Mouse (Mus musculus) gastrocnemius, postnatal 25 days (tissue): Measurements from ENCODE around the gene Sectm1b. TPM values are rescaled to one million over a fixed set of nuclear protein-coding genes. Genes with fewer than 3 reads are reported as not detected.
"Not testable (repeated sequence)": the region's sequence is repeated elsewhere in the genome, so short reads cannot be mapped to it uniquely, and the experiment has no call there.

Experiments used
- DNase-seq: peaks from one replicate; pipeline ENCODE4 v3.0.0; 2022
- long read RNA-seq, 2 experiments: library from polyadenylated mRNA; stranded (forward); transcript quantifications; one replicate each; pipeline ENCODE4 v2.0.0; 2021
- total RNA-seq, 2 experiments: library from RNA; stranded (reverse); gene quantifications; 1 replicate in 1 of 2; 2 replicates in 1 of 2; pipeline ENCODE4 v1.2.3; 2021

The Sectm1b gene
- not detected for total RNA-seq
- long read RNA-seq, experiment 1, result 0 reads
- long read RNA-seq, experiment 2, result 0 reads

DNA sequence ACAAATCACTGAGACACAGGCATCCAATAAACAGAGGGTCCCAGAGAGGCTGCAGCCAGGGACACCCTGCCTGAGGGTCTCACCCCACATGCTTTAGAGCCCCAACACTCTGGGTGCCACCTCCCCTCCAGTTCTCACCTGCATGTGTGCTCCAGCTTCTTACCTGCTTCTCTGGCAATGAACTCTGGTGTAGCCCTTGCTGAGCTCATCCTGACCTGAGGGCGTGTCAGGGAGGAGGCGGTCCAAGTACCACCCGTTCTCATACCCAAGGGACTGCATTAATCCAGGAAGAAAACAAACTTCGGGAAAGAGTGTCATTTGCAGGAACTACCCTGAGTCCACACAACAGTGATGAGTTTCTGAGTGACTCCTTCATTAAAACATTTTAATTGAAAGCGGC is at the start of gene Sectm1b:
TSS of gene Sectm1b (minus strand) at position 191 of the 400 bp plus-strand sequence.
- DNase-seq, result no peak

DNA sequence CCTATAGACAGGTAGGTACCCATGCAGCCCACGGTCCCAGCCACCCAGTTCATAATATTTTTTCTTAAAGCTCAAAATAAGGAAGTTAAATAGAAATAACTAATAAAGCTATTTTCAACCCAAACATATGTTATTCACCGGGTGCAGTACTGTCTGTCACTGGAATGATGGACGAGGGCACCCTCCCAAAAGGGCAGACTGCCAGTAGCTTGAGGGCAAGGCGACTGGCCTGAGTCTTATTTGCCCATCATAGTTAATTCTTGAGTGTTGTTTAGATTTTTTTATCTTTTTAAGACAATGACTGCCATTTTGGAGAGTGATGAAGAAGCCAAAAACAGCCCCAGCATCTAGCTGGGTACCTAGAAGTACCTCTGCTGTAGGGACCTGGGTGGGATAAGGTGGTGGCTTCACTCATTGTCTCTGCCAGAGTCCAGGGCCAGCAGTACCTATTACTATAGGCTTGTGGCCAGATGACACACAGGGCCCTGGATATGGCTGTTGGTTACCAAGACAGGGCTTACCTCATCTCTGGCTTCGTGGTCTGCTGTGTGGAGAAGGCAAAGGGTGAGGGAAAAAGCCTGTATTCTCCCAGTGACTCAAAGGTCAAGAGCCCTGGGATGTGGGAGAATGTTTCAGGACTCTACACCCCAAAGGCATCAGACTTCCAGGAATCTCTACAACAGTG is 48.9 kb upstream of the Sectm1b start:
- DNase-seq, result no peak

DNA sequence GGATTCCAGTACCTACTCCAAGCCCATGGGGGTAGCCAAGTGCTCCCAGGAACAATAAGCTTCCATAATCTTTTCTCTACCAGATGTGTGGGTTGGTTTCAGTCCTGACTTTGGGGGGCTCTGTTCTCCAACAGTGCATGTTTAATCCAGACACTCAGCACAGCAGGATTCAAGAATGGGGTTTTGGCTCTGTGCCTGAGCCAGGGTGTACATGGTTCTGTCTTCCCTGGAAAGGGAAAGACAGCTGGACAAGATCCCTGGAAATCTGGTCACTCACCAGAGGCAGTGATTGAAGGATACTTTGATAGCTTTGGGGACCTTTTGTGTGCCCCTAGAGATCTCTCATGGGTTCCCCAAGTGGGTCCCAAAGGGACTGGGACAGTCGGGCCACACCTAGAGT is 48.2 kb upstream of the Sectm1b start:
- no peak for DNase-seq

DNA sequence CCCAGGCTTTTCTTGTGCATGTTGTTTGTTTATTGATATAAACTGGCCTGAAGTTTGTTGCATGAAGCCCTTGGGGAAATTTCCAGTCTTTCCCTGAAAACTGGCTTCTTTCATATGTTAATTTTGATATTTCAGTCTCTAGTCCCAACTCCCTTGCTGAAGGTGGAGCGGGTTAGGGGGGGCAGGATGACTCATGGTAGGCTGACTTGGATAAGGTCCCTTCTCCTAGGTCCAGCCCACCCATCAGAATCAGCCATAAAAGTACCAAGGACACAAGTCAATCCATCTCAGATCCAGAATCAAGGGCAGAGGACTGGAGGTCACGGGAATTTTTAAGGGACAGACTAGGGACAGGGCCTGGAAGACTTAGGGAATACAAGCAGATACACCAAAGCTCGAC is 47.7 kb upstream of the Sectm1b start:
- DNase-seq, result no peak

DNA sequence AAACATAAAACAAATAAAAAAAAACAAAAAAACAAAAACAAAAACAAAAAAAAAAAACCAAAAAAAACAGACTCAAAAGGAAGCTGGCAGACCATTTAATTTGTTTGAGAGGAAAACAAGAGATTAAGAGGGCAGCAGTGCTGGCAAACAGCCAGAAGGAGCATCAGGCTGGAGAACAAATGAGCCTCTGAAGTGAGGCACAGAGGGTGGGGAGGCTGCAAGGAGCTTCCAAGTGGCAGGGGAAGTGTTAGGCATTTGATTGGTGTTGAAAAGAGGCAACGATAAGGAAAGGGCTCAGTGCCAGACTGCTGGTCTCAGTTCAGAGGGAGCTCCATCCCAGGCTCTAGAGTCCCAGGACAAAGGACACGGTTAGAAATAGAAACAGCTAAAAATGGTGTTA is 46.6 kb upstream of the Sectm1b start:
- no peak for DNase-seq

DNA sequence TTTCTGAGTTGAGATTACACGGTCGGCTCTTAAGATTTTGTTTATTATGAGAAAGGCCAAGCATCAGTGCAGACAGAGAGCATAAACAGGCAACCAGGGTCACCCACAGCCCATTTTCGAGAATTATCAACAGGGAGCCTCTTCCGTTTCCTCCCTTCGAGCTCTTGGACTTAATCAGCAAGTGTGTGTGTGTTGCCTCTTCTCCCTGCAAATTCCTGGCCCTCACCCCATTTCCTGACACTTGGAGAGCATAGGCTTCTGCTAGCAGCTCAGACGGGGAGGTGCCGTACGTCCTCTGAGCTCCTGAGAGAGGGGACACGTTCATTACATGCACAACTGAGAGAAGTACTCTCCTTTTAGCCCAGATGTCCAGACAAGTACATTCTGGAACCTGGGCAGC is 44.7 kb upstream of the Sectm1b start:
- no peak for DNase-seq

DNA sequence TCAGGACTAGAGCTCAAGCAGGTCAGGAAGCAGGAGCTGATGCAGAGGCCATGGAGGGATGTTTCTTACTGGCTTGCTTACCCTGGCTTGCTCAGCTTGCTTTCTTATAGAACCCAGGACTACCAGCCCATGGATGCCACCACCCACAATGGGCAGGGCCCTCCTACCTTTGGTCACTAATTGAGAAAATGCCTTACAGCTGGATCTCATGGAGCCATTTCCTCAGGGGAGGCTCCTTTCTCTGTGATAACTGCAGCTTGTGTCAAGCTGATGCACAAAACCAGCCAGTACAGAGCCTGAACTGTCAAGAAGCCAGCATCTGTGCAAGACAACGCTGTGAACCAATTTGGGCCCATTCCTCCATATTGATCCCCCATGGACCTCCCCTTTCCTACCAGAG is 43.9 kb upstream of the Sectm1b start:
- not testable (repeated sequence) for DNase-seq

DNA sequence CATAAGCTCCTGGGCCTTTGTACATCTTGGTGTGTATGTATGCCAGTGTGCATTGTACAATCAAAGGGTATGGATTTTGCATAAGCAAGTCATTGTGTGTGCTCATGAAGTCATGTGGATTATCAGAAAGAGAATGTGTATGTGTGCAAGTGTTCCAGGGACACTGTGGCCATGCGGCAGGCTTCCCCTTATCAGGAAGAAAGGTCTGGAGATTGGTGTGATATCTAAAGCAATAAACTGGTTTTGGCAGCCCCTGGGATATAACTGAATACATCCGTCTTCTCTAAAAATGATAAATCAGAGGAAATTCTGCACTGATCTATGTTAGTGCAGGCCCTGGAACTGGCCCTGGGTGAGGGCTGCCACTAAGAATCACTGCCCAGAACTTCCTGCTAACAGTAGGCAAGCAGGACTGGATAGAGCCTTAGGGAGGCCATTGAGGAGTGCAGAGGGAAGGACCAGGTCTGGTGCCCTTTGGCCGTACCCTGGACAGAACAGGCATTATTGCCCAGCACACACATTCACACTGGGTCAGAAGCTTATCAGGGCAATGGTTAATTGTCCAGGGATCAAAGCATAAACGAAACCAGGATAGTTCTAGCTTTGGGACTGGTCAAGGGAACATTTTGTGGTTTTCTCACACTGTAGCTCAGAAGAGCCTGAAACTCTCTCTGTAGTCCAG is 37.9 kb upstream of the Sectm1b start:
- no peak for DNase-seq

DNA sequence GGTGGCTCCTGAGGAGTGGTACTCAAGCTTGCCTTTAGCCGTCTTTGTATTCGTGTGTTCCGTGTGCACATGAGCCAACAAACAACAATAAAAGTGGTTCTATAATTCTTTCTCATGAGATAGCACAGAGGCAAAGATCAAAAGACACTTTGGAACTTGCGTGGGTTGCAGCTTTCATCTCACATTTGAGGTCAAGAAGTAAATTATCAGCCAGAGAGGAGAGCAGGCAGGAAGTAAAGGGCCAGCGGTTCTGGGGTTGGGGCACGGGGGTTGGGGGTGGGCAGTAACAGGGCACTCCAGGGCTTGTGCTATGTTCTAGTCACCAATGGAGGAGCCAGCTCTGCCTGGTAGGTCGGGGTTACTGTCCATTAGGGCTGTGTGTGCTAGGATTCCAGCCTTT is 37.3 kb upstream of the Sectm1b start:
- DNase-seq, result no peak

DNA sequence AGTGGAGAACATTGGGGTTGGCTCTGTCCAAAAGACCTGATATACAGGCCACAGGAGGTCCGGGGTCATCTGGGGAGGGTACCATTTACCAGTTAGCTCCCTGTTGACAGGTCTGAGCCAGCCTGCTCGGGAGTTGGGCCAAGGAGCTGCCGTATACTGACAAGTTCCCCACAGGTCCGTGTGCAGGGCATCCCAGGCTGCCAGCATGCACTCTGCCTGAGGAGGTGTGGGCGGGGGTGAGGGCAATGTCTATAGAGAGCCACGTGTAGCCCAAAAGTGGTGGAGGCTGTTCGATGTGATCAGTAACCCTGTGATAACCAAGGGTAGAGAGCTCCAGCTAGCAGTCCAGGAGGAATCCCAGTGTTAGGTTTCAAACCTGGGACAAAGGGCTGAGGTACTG is 36.4 kb upstream of the Sectm1b start:
- no peak for DNase-seq

DNA sequence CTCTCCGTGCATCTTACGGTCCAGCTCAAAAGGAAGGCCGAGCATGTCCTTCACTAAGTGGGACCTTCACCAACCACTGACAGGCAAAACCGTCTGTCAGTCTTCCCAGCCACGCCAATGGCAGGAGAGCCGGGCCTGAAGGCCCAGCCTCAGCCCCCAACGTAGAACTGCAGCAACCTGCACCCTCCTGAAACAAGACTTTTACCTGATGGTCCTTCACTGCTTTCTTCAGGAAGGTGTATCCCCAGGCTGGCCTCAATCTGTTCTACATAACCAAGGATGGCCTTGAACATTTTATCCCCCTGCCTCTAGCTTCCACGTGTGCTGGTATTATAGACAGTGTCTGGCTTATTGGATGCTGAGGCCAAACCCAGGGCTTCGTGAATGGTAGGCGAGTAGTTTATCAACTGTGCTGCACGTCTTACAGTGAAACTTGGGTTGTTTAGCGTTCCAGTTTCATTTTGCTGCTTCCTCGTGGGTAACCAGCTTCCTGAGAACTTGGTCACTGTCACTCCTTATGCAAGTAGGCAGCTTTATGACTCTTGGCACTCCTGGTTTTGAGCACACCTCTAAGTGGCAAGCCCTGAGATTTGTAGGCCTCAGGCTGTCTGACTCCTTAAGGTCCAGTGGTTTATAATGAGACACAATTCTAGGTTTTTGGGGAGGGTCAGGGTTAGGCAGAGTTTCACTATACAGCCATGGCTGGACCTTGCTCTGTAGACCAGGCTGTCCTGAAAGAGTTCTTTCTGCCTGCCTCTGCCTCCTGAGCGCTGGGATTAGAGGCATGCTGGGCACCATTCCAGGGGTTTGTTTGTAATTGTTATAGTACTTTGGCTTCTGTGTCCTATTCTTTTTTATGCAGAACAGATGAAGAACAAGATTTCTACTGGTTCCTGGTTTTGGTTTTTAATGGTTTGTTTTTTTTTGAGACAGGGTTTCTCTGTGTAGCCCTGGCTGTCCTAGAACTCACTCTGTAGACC is 29.5 kb upstream of the Sectm1b start:
- DNase-seq, result no peak

DNA sequence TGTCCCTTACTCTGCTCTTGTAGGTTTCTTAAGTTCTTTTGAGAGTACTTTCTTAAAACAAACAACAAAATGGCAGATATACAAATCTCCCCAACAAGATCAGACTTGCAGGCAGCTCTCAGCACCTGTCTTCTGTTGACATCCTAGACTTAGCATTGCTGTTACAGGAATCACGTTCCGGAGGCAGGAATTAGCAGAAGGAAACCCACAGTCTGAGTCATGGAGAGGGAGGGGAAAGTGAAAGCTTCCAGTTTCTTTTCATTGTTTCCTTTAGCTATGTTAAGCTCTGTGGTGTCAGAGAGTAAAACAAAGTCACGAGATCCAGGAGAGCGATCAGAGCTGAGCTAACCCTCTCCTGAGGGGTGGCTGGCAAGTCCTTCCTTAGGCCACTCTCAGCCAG is 27.6 kb upstream of the Sectm1b start:
- no peak for DNase-seq

DNA sequence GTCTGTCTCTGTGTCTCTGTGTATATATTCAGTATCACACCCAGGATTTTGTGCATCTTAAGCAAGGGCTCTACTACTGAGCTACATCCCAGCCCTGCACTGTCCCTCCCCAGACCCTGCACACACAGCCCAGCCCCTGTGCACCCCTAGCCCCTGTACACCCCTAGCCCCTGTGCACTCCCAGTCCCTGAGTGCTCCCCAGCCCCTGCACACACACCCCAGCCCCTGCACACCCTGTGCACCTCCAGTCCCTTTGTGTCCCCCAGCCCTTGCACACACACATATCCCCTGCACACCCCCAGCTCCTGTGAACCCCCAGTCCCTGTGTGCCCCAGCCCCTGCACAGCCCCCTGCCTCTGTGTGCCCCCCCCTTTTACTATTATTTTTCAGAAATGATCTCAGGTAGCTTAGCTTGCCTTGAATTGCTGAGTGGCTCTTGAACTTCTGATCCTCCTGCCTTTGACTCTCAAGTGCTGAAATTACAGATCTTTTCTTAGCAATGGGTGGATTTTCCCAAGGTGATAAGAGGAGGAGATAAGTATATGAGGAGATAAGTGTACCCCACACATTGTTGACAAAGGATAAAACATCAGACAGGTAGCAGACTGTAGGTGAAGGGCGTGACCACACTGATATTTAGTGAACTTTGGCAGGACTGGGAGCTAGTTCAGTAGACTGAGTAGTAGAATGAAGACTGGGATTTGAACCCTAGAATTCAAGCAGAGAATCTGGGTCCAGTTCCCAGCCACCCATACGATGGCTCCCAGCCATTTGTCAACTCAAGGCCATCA is 26.6 kb upstream of the Sectm1b start:
- no peak for DNase-seq

DNA sequence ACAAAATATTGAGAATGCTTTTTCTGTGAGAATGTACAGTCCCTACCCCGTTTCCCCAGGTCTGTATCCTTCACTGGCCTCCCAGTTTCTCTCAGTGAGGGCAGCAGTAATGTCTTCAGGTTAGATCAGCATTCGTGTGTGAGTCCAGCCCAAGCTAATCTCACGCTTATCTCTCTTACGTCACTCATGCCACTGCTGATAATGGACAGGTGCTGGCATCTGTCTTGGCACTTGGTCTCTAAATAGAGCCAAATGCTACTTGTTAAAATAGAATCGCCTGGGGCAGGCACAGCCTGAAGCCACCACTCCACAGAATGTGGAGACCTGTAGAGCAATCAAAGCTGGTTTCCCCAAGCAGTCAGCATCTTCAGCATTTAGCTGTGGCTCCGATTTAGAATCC is 25.6 kb upstream of the Sectm1b start:
- no peak for DNase-seq

DNA sequence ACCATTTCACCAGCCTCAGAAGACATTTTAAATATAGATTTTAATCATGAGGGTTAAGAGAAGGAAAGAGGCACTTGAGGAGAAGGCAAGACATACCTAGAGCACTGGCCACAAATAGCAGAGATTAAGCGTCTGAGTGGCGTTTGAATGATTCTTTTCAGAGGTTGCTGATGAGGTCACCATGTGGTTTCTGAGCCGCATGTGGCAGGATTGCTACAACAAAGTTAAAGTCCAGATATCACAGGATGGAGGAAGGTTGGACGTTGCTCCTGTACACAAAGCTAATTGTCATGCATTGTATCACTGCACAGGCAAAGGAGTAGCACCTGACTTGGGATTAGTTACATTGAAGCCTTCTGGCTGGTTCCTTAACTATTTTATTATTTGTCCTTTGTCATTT is 22.9 kb upstream of the Sectm1b start:
- DNase-seq, result no peak

DNA sequence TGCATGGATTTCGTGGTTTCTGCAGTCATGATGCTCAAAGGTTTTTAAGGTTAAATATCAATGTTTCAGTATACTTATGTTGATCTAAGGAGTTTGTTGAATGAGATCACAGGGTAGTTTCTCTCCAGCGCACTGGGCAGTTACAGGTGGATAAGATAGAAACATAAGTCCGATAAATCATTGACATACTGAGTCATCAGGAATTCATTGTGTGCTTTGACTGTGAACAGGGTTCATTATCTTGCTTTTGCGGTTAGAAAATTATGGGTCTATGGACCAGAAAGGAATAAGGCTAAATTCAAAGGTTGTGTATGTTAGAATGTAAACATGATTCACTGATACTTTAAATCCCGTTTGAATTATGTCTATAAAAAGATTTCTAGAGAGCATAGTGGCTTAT is 21.8 kb upstream of the Sectm1b start:
- DNase-seq, result no peak

DNA sequence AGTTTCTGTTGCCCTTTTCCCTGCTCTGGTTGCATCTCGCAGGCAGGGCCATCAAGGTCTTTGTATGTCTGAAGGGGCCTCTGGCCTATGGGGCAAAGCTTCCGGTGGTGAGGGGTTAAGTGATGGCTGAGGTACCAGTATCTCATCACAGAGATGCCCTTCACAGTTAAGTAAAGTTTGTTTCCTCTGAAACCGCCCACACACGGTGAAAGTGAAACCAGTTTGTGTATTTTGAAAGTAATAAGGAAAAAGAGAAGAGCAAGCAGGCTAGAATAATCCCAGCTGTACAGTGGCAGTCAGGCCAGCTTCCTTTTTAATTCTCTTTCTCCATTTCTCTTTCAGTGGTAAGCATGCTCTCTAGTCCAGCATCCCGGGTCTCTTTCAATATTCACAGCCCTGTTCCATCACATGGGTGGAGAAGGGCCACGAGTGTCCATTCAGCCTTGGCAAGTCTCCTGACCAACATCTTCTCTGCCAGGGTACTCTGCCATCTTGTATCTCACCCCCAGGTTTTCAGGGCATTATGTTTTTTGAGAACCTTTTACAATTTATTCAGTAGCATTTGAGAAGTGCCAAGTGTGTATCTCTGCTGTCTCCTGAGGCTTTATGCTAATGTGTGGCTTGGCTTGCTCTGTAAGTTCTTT is 19.6 kb upstream of the Sectm1b start:
- no peak for DNase-seq

DNA sequence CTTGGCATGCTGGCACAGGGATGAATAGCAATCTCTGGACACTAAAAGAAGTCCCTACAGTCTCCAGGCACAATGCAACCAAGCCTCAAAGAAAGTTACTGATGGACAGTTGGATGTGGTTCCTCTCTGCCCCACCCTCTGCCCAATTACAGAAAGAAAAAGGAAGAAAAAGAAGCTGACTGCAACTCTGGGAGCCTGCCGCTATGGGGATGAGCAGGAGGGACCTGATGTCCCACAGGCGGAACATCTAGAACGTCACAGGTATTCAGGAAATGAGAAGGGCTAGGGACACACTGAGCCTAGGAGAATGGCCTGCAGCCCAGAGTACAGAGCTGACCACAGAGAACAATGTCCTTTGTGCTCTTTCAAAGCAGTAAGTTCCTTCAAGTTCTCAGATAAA is 18.9 kb upstream of the Sectm1b start:
- DNase-seq, result no peak

DNA sequence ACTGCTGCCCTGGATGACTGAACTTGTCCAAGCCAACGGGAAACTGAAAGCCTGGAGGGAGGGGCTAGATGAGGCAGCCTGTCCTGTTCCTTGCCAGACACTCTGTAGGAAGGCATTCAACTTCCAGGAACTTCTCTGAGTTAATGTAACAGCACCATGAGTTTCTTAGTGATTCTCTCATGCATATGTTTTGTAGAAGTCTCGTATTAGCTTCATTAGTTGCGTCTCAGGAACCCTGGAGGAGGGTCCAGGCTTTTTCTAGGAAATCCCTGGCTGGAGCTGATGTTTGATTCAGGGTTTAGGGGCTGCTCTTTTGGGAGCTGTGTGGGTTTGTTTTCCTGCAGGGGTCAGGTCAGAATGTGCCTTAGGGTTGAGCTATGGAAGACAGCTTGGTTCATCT is 17.8 kb upstream of the Sectm1b start, which contains the start of gene Sectm1a:
TSS of gene Sectm1a (minus strand) at position 101 of the 400 bp plus-strand sequence.
- DNase-seq, result no peak

DNA sequence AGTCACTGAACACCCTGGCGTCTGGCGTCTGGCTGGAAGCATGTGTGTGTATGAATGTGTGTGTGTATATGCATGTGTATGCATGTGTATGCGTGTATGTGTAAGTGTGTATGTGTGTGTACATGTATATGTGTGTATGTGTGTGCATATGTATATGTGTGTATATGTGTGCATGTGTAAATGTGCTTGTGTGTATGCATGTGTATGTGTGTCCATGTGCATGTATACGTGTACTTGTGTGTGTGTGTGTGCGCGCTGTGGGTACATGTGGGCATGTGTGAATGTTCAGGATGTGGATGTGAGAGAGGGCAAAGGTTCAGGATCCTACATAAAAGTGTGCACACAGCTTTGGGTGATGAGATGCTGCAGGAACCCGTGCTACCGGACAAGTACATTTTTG is 17.0 kb upstream of the Sectm1b start:
- no peak for DNase-seq

DNA sequence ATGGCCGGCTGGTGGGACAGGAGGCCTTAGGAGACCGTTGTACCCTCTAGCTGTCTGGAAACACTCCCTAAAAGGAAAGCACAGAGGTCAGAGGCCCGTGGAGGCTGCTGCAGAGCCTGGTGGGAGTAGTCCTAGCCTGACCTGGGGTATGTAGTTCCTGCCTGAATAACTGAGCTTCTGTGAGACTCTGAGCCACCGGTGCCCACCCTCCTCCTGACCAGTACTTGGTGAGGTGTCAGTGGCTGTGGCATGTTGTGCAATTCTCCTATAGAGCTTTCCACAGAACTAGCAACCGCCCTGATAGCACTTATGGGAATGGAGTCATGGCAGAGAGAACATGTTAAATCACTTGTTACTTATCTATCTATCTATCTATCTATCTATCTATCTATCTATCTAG is 12.3 kb upstream of the Sectm1b start:
- DNase-seq, result no peak
